ENCODE assay signal across 14 mouse cellular contexts in the genomic region with DNA sequence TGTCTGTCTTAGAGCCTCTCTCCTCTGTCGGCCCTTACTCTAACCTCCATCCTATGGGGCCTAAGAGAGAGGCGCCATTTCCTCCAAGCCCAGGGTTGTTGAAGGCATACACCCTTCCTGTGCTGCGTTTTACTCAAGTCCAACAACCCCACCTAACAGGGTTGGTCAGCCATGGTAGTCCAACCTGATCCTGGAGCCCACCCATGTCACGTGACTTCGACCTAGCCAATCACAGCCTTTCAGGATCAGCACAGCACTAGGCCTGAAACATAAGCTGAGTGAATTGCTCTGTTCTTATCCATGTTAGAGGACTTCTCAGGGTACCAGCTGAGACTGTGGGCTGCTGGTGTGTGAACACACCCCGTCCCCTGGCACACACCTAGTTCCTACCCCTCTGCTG. TPM values are rescaled to one million over a fixed set of nuclear protein-coding genes. Genes with fewer than 3 reads are reported as not detected.
"Had no signal": no experiment of that assay in that cellular context is flagged by ENCODE, and none has a peak within 500 bp of the region (broad histone marks: within the 10 kb centered on the region; RNA-seq: fewer than 3 reads in every experiment).

No protein-coding gene starts in this region.

- H3K36me3 ChIP-seq: neural tube, embryonic 13.5 days had no signal

- ATAC-seq: midbrain, embryonic 16.5 days had no signal

- H3K9ac ChIP-seq: kidney, embryonic 15.5 days; limb, embryonic 12.5 days; liver, embryonic 14.5 days; neural tube, embryonic 13.5 days; stomach, embryonic 15.5 days had no signal

- DNase-seq: kidney, postnatal 14 days; lung, adult 18-20 months; lung, postnatal 10 days; retina, postnatal 1 day; thymus, adult 2 months; thymus, postnatal 25 days had no signal

- H3K27ac ChIP-seq: liver, embryonic 14.5 days; neural tube, embryonic 13.5 days; stomach, embryonic 15.5 days had no signal

- H3K9me3 ChIP-seq: kidney, embryonic 15.5 days; limb, embryonic 12.5 days; neural tube, embryonic 13.5 days; stomach, embryonic 15.5 days had no signal

- H3K4me3 ChIP-seq: kidney, embryonic 15.5 days; limb, embryonic 12.5 days; neural tube, embryonic 13.5 days; stomach, embryonic 15.5 days had no signal

- H3K27me3 ChIP-seq: limb, embryonic 12.5 days; stomach, embryonic 15.5 days had no signal

- H3K4me2 ChIP-seq: limb, embryonic 12.5 days; midbrain, embryonic 11.5 days; neural tube, embryonic 13.5 days; stomach, embryonic 15.5 days had no signal

RNA-seq across cellular contexts. Expression of gene Mdfi, which starts 22.3 kb away (rescaled TPM):
- total RNA-seq: megakaryocyte, adult 5-6 weeks had no signal
